Mouse (Mus musculus): ENCODE measurements around the gene Vmn1r101.
"Not testable (repeated sequence)": the region's sequence is repeated elsewhere in the genome, so short reads cannot be mapped to it uniquely, and the experiment has no call there.

The Vmn1r101 gene

DNA sequence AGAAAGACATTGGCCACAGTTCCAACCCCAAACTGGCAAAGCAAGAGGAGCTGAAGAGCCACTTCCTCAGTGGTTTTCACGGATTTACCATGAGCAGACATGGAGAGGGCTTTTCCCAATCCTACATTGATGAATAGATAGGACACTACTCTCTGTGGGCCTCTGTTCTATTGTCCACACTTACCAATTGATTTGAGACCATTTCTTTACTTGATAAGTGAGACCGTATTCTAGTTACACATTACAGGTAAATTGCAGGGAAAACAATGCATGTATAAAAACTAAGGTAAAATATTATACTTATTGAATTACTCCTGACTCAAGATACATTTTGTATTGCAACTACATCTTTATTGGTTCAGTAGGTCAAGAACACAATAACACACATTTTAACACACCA, at the start of gene Vmn1r101:
TSS of gene Vmn1r101 (minus strand) at position 101 of the 400 bp plus-strand sequence.
- DNase-seq (ENCODE audit: low read depth), result not testable (repeated sequence)

DNA sequence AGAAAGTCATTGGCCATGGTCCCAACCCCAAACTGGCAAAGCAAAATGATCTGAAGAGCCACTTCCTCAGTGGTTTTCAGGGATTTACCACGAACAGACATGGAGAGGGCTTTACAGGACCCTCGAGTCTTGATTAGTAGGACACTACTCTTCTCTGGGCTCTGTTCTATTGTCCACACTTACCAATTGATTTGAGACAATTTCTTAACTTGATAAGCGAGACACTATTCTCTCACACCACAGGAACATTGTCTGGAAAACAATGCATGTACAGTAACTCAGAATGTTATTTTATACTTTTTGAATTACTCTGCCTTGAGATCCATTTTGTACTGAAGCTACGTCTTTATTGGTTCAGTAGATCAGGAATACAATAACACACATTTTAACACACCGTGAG, 32.4 kb upstream of the Vmn1r101 start, which contains the start of gene Gm10670:
TSS of gene Gm10670 (minus strand) at position 101 of the 400 bp plus-strand sequence.
- not testable (repeated sequence) for DNase-seq (ENCODE audit: low read depth)

DNA sequence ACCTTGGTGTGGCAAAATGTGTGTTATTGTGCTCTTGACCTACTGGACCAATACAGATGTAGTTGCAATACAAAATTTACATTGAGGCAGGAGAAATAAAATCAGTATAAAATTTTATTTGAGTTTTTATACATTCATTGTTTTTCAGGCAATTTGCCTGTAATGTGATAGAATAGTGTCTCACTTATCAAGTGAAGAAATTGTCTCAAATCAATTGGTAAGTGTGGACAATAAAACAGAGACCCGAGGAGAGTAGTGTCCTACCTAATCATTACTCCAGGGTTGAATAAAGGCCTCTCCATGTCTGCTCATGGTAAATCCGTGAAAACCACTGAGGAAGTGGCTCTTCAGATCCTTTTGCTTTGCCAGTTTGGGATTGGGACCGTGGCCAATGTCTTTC, 24.8 kb downstream of the Vmn1r101 start, which contains the start of gene Vmn1r100:
TSS of gene Vmn1r100 (plus strand) at position 301 of the 400 bp plus-strand sequence.
- not testable (repeated sequence) for DNase-seq (ENCODE audit: low read depth)
